Mouse (Mus musculus): Measurements from ENCODE around the gene Slc25a35.
"Not testable (repeated sequence)": the region's sequence is repeated elsewhere in the genome, so short reads cannot be mapped to it uniquely, and the experiment has no call there.

The Slc25a35 gene

DNA sequence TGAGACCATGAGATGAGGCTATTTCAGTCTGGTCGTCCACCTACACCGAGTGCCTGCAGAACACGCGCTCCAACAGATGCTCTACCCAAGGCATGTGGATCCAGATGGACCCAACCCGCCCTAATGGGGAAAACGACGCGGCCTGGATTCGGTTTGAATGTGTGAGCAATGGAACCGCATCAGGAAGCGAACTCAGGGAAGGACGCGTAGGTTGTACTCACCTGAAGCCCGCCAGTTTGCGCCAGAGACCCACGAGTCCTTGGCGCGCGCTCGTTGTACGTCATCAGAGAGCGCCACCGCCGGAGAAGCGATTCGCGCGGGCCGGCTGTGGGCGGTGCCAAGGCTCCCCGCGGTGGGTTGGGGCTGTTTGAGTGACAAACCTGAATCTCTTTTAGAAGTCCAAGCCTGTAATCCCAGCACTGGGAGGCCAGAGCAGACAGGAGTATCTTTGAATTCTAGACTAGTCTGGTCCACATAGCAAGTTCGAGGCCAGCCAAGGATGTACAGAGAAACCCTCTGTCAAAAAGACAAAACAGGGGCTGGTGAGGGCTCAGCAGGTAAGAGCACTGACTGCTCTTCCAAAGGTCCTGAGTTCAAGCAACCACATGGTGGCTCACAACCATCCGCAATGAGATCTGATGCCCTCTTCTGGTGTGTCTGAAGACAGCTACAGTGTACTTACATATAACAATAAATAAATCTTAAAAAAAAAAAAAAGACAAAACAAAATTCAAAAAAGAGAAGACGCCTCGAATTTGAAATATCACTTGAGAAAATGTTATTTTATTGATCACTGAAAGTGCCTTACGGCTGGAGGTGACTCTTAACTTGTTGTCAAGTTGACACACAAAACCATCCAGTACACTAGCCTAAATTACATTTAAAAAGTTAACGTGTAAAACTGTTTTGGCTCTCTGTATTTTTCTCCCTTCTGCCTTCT, 40.5 kb downstream of the Slc25a35 start, which contains the start of gene Pfas:
TSS of gene Pfas (minus strand) at position 279 of the 940 bp plus-strand sequence.
- peak; percentile 97 for DNase-seq

DNA sequence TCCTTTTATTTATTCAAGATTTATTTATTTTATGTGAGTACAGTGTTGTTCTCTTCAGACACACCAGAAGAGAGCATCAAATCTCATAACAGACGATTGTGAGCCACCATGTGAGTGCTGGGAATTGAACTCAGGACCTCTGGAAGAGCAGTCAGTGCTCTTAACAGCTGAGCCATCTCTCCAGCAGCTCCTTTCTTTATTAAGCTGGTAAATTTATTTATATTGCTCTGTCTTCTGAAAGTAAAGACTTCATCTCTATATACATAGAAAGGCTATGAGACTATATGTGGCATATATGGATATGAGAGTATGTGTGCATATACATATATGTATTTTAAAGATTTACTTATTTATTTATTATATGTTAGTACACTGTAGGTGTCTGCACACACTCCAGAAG, 41.6 kb downstream of the Slc25a35 start:
- DNase-seq, result no peak

DNA sequence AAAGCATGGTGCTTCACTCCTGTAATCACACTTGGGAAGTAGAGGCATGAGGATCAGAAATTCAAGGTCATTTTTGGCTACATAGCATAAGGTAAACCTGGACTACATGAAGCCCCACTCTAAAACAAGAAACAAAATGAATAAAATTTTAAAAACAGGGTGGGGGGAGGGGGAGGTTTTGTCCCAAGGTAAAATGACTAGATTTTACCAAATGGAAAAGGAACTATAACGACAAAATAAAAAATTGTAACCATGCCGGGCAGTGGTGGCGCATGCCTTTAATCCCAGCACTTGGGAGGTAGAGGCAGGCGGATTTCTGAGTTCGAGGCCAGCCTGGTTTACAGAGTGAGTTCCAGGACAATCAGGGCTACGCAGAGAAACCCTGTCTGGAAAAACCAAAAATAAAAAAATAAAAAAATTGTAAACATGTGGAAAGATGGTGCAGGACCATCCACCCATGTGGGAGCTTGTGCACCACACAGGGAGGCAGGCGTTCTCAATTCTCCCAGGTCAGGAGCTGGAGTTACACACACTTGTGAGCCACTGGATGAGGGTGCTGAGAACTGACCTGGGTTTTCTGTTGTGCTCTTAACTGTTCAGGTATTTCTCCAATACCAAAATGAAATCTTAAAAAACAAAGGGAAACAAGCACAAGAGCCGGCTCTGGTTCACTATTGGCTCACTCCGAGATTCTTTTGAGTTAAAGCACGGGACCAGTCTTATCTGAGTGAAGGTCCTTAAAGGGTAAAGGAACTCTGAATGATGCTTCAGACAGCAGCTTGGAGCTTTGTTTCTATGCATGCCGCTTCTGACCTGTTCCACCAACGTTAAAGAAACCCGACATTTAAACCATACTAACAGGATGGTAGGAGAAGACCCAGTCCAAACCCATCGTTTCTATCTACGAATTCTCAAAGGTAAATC, 42.7 kb downstream of the Slc25a35 start:
- no peak for DNase-seq

DNA sequence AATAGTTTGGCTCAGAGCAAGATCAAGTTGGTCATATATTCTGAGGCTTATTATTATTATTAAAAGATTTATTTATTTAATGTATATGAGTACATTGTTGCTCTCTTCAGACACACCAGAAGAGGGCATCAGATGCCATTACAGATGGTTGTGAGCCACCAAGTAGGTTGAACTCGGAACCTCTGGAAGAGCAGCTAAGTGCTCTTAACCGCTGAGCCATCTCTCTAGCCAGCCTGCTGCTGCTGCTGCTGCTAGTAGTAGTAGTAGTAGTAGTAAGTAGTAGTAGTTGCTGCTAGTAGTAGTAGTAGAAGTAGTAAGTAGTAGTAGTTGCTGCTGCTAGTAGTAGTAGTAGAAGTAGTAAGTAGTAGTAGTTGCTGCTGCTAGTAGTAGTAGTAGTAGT, 43.5 kb downstream of the Slc25a35 start:
- DNase-seq, result not testable (repeated sequence)

DNA sequence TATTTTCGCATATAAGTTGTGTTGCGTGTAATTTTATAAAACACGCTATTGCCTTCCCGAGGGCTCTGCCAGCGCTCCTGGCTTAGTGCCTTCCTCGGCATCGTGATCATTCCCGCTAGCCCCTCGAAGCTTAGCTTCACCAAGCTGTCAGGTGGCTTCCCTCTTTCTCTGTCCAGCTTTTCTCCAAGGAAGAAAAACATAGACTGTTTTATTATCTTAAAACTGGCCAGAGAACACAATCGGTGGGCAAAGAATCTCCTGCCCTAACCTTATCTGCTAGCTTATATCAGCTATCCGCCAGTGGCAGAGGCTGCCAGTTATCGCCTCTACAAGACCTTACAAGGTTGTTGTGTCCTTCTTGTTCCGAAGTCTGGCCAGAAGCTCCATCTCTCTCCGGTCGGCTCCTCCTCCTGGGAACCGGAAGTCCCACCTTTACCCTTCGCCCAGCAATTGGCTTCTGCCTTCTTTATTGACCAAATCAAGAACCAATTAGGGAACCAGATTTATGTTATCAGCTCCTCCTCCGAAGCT, 44.2 kb downstream of the Slc25a35 start:
- DNase-seq, result peak; percentile 75

DNA sequence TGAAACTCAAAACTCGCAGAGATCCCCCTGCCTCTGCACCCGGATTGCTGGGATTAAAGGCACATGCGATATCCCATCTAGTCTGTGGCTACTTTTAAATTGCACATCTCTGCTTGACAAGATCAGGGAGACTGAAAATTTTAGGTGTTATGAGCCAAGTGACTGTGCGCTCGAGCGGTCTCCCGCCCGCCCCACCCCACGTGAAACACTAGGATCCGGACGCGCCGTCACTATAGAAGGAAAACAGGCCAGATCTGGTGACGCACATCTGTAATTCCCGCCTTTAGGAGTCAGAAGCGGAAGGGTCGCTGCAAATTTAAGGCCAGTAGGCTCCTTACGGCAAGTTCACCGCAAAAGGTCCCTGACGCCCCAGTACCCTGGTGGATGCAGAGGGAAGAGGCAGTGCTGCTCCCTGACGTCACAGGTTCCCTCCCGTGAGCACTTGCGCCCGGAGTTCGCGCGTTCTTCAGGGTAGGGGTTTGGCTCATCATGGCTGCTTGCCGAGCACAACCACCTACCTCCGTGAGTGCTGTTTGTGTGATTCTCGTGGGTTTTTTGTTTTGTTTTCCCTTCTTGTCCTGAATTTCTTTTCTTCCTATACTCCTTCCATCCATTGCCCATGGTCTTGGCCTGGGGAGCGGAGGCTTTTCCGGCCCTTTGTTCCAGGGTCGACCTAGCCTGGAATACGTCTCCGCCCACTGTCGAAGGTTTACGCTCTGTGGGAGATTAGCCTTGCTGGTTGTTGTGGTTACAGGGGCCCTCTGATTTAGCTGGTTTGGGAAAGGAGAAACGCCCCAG, 47.9 kb downstream of the Slc25a35 start, which contains the start of gene Ctc1:
TSS of gene Ctc1 (plus strand) at position 268 of the 798 bp plus-strand sequence.
- peak; percentile 87 for DNase-seq

DNA sequence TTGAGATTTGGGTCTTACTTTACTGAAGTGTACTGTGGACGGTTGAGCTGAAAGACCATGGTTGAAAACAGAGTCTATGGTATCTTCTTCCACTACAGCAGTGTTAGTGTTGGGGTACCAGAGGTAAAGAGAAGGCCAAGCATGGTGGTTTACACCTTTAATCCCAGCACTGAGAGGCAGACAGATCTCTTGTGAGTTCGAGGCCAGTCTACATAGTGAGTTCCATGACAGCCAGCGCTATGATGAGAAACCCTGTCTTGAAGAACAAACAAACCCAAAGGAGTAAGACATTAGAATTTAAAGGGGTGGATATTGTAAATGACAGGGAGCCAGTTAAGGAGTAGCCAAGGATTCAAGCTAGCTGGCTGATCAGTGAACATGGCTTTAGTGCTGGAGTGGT, 48.8 kb downstream of the Slc25a35 start:
- DNase-seq, result no peak

DNA sequence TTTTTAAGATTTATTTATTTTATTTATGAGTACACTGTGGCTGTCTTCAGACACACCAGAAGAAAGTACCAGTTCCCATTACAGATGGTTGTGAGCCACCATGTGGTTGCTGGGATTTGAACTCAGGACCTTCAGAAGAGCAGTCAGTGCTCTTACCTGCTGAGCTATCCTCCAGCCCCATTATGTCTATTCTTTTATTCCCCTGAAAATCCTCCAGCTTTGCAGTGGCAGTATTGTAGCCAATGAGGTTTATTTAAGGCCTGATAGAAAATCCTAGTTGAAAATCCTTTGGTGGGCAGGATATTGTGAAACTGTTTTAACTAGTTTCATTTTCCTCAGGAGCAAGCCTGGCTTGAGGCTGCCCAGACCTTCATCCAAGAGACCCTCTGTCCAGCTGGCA, 52.8 kb downstream of the Slc25a35 start:
- no peak for DNase-seq
